Mouse (Mus musculus) forebrain, embryonic 10.5 days (tissue): ENCODE data around the gene Abraxas1. TPM values are rescaled to one million over a fixed set of nuclear protein-coding genes. Genes with fewer than 3 reads are reported as not detected.

ENCODE experiments used
- DNase-seq: peaks from one replicate; pipeline ENCODE4 v3.0.0-alpha.2; 2017; ENCODE audit warnings: low spot score; ENCODE audit errors: extremely low spot score
- H3K27ac ChIP-seq: fragments of 300-500 bp; sonication (generic); 2 replicates; pipeline ENCODE4 v1.5.1; 2016; ENCODE audit warnings: mild to moderate bottlenecking
- H3K27me3 ChIP-seq: fragments of 300-500 bp; sonication (generic); 2 replicates; pipeline ENCODE4 v1.6.1; 2016; ENCODE audit warnings: mild to moderate bottlenecking; ENCODE audit not compliant: poor library complexity, severe bottlenecking
- H3K36me3 ChIP-seq: fragments of 300-500 bp; sonication (generic); replicated peaks from 2 replicates; pipeline ENCODE4 v1.6.1; 2016; ENCODE audit warnings: mild to moderate bottlenecking, moderate library complexity
- H3K4me1 ChIP-seq: fragments of 300-500 bp; sonication (generic); 2 replicates; pipeline ENCODE4 v1.6.1; 2016
- H3K4me3 ChIP-seq: fragments of 300-500 bp; sonication (generic); 2 replicates; pipeline ENCODE4 v1.5.1; 2016; ENCODE audit warnings: mild to moderate bottlenecking, moderate library complexity
- H3K9me3 ChIP-seq: fragments of 300-500 bp; sonication (generic); 2 replicates; pipeline ENCODE4 v1.6.1; 2016; ENCODE audit warnings: mild to moderate bottlenecking, moderate library complexity
- WGBS: fragments of 180-500 bp; shearing (Covaris S2); methylation state at CpG from one replicate; pipeline ENCODE4 v1.1.7; 2016; 5-methylcytosine and 5-hydroxymethylcytosine counted together
- polyA plus RNA-seq: library from polyadenylated mRNA; unstranded; fragments of >200 nt; fragmentation: Nextera tagmentation; extraction: Ambion mirVana; gene quantifications from 2 replicates; pipeline ENCODE4 v1.2.1, GENCODE M21; 2016

Gene Abraxas1
- polyA plus RNA-seq = 32.8 and 36.0 TPM in 2 replicates

- Histone ChIP-seq H3K27me3 (no peaks in the 10 kb centered on the region), H3K27ac (peak within 1 kb of the TSS; percentile 98)
- WGBS = under 1% methylated on average over 63 of the region's 63 CpGs
Observed at GRCm38 (mm10) chr5:100820483-100821184, at the start of gene Abraxas1. Abraxas1 (minus strand) TSS chr5:100820965.

GRCm38 (mm10) chr5:100869197-100869895 is 48.6 kb upstream of the Abraxas1 start:
- WGBS = 72% methylated on average over 4 of the region's 4 CpGs
- H3K36me3 ChIP-seq = no peaks in the 10 kb centered on the region
- DNase-seq = no peak
- no peak overlapping the region for H3K4me3 ChIP-seq
- peaks cover 4% of the 10 kb centered on the region; the same call in 1 of the 2 replicates for H3K9me3 ChIP-seq
- H3K4me1 ChIP-seq = no peaks in the 10 kb centered on the region
- H3K27ac ChIP-seq = no peak overlapping the region
- no peaks in the 10 kb centered on the region for H3K27me3 ChIP-seq

More at GRCm38 (mm10) chr5:100820483-100821184, at the start of gene Abraxas1:
- DNase-seq = peak; percentile 81
- H3K4me1 ChIP-seq = peaks cover 13% of the 10 kb centered on the region
- no peaks in the 10 kb centered on the region for H3K9me3 ChIP-seq
- H3K4me3 ChIP-seq = peak within 1 kb of the TSS; percentile 94
- H3K36me3 ChIP-seq = peaks cover 24% of the 10 kb centered on the region

GRCm38 (mm10) chr5:100866183-100866582 is 45.4 kb upstream of the Abraxas1 start:
- H3K36me3 ChIP-seq = no peaks in the 10 kb centered on the region
- no peaks in the 10 kb centered on the region for H3K27me3 ChIP-seq
- H3K27ac ChIP-seq = no peak overlapping the region
- peaks cover 4% of the 10 kb centered on the region; the same call in 1 of the 2 replicates for H3K9me3 ChIP-seq
- no peaks in the 10 kb centered on the region for H3K4me1 ChIP-seq
- H3K4me3 ChIP-seq = no peak overlapping the region
- WGBS = 86% methylated on average over 2 of the region's 2 CpGs
- DNase-seq = no peak

- H3K27ac ChIP-seq = no peak overlapping the region
- H3K4me3 ChIP-seq = no peak overlapping the region
- H3K27me3 ChIP-seq = no peaks in the 10 kb centered on the region
- no peaks in the 10 kb centered on the region for H3K9me3 ChIP-seq
- DNase-seq = no peak
- 89% methylated on average over 6 of the region's 6 CpGs for WGBS
- no peaks in the 10 kb centered on the region for H3K4me1 ChIP-seq
- no peaks in the 10 kb centered on the region for H3K36me3 ChIP-seq
Observed at GRCm38 (mm10) chr5:100864438-100864837, 43.7 kb upstream of the Abraxas1 start.

GRCm38 (mm10) chr5:100863091-100863490 is 42.3 kb upstream of the Abraxas1 start:
- Histone ChIP-seq H3K9me3 (no peaks in the 10 kb centered on the region), H3K4me3 (no peak overlapping the region), H3K4me1 (no peaks in the 10 kb centered on the region), H3K36me3 (no peaks in the 10 kb centered on the region), H3K27ac (no peak overlapping the region), H3K27me3 (no peaks in the 10 kb centered on the region)
- 53% methylated on average over 2 of the region's 2 CpGs for WGBS
- DNase-seq = no peak

- no peak for DNase-seq
- no peaks in the 10 kb centered on the region for H3K36me3 ChIP-seq
- no peaks in the 10 kb centered on the region for H3K4me1 ChIP-seq
- no peak overlapping the region for H3K27ac ChIP-seq
- H3K4me3 ChIP-seq = no peak overlapping the region
- WGBS = 84% methylated on average over 7 of the region's 7 CpGs
- H3K27me3 ChIP-seq = no peaks in the 10 kb centered on the region
- no peaks in the 10 kb centered on the region for H3K9me3 ChIP-seq
Observed at GRCm38 (mm10) chr5:100861811-100862210, 41.0 kb upstream of the Abraxas1 start.

GRCm38 (mm10) chr5:100861140-100861539 is 40.4 kb upstream of the Abraxas1 start:
- H3K36me3 ChIP-seq = no peaks in the 10 kb centered on the region
- no peak for DNase-seq
- H3K27me3 ChIP-seq = no peaks in the 10 kb centered on the region
- no peaks in the 10 kb centered on the region for H3K4me1 ChIP-seq
- H3K27ac ChIP-seq = no peak overlapping the region
- H3K9me3 ChIP-seq = no peaks in the 10 kb centered on the region
- WGBS = 72% methylated on average over 4 of the region's 4 CpGs
- no peak overlapping the region for H3K4me3 ChIP-seq

GRCm38 (mm10) chr5:100860417-100861053 is 39.8 kb upstream of the Abraxas1 start:
- no peaks in the 10 kb centered on the region for H3K36me3 ChIP-seq
- DNase-seq = no peak
- WGBS = 87% methylated on average over 12 of the region's 12 CpGs
- no peaks in the 10 kb centered on the region for H3K9me3 ChIP-seq
- no peak overlapping the region for H3K4me3 ChIP-seq
- H3K4me1 ChIP-seq = no peaks in the 10 kb centered on the region
- H3K27me3 ChIP-seq = no peaks in the 10 kb centered on the region
- H3K27ac ChIP-seq = no peak overlapping the region

GRCm38 (mm10) chr5:100856552-100856951 is 35.8 kb upstream of the Abraxas1 start:
- 91% methylated on average over 3 of the region's 3 CpGs for WGBS
- Histone ChIP-seq H3K4me1 (no peaks in the 10 kb centered on the region), H3K36me3 (no peaks in the 10 kb centered on the region), H3K9me3 (no peaks in the 10 kb centered on the region), H3K4me3 (no peak overlapping the region), H3K27me3 (no peaks in the 10 kb centered on the region), H3K27ac (no peak overlapping the region)
- DNase-seq = no peak

GRCm38 (mm10) chr5:100853963-100854362 is 33.2 kb upstream of the Abraxas1 start:
- no peaks in the 10 kb centered on the region for H3K4me1 ChIP-seq
- H3K27me3 ChIP-seq = peaks cover under 1% of the 10 kb centered on the region; the same call in 1 of the 2 replicates
- no peak overlapping the region for H3K4me3 ChIP-seq
- no peak overlapping the region for H3K27ac ChIP-seq
- no peaks in the 10 kb centered on the region for H3K36me3 ChIP-seq
- no peak for DNase-seq
- WGBS = 94% methylated on average over 4 of the region's 4 CpGs
- no peaks in the 10 kb centered on the region for H3K9me3 ChIP-seq

- peaks cover 62% of the 10 kb centered on the region for H3K27me3 ChIP-seq
- no peak for DNase-seq
- H3K27ac ChIP-seq = no peak overlapping the region
- H3K36me3 ChIP-seq = no peaks in the 10 kb centered on the region
- peaks cover 22% of the 10 kb centered on the region for H3K4me1 ChIP-seq
- WGBS = 17% methylated on average over 2 of the region's 2 CpGs
- H3K4me3 ChIP-seq = peak overlapping the region; percentile 69; the same call in 1 of the 2 replicates
- H3K9me3 ChIP-seq = no peaks in the 10 kb centered on the region; the same call in 1 of the 2 replicates
Observed at GRCm38 (mm10) chr5:100847143-100847542, 26.4 kb upstream of the Abraxas1 start.

GRCm38 (mm10) chr5:100846599-100846920 is 25.8 kb upstream of the Abraxas1 start:
- peak overlapping the region; percentile 69 for H3K4me3 ChIP-seq
- under 1% methylated on average over 22 of the region's 22 CpGs for WGBS
- H3K4me1 ChIP-seq = peaks cover 22% of the 10 kb centered on the region
- no peaks in the 10 kb centered on the region for H3K36me3 ChIP-seq
- peak overlapping the region; percentile 60; the same call in 1 of the 2 replicates for H3K27ac ChIP-seq
- H3K9me3 ChIP-seq = peaks cover 6% of the 10 kb centered on the region; the same call in 1 of the 2 replicates
- no peak for DNase-seq
- H3K27me3 ChIP-seq = peaks cover 62% of the 10 kb centered on the region
